Mouse (Mus musculus) liver, postnatal 0 days (tissue): Measurements from ENCODE around the gene Rapgef4.

Experiments used
- CTCF ChIP-seq: sonication (generic); IDR thresholded peaks from 2 replicates; pipeline ENCODE4 v1.5.1; 2016; ENCODE audit warnings: antibody characterized with exemption, low read depth
- EP300 ChIP-seq: IDR thresholded peaks from 2 replicates; pipeline ENCODE4 v1.6.1; 2016; ENCODE audit warnings: antibody characterized with exemption, low read depth, mild to moderate bottlenecking

DNA sequence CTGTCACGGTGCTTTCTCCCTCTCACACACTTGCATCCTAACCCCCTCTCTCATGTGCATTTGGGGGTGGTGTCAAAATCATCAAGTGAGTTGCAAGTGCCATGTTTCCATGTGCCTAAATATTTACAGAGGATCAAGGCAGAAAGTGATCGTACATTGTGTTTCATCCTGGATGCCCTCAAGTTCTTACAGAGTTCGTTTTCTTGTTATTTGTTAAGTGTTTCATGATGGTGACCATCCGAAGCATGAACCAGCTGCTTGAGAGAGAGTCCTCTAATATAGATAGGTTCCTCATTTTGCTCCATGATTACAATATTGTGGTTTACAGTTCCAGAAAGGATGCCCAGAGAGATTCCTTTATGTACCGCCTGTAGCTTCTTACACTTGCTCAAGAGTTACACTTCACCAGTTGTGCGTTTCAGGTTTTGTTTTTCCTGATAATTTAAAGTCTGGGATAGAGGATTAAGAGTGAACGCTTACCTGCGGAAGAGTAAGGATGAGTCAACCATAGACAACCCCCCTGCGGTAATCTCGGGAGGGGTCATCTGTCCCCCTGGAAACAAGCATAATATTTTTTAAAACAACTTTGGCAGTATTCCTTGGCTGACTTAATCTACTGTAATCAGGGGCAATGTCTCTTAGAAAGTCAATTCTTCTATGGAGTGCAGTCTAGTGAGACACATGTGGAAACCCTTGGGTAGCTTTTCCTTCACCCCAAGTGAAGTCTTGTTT, 316.1 kb downstream of the Rapgef4 start:
- TF ChIP-seq EP300 (no peak), CTCF (no peak)
